Mouse (Mus musculus) forebrain, embryonic 11.5 days (tissue): ENCODE data around the gene Olfr935. TPM values are rescaled to one million over a fixed set of nuclear protein-coding genes. Genes with fewer than 3 reads are reported as not detected.

Experiments
- ATAC-seq: fragments of 200-750 bp; cut with Nextera tagmentation; replicated peaks from 2 replicates; pipeline ENCODE4 v1.8.0; 2017; ENCODE audit warnings: moderate TSS enrichment; ENCODE audit not compliant: low FRiP score
- DNase-seq: peaks from one replicate; pipeline ENCODE4 v3.0.0-alpha.2; 2017; ENCODE audit warnings: low spot score
- H3K27ac ChIP-seq: fragments of 300-500 bp; sonication (generic); 2 replicates; pipeline ENCODE4 v1.5.1; 2014; ENCODE audit warnings: low read depth, low read length
- H3K27me3 ChIP-seq: fragments of 300-500 bp; sonication (generic); 2 replicates; pipeline ENCODE4 v1.6.1; 2014; ENCODE audit warnings: mild to moderate bottlenecking, low read length, mixed read lengths; ENCODE audit not compliant: control insufficient read depth, insufficient read depth
- H3K36me3 ChIP-seq: fragments of 300-500 bp; sonication (generic); 2 replicates; pipeline ENCODE4 v1.6.1; 2014; ENCODE audit warnings: mild to moderate bottlenecking, low read length, moderate library complexity, mixed read lengths; ENCODE audit not compliant: control insufficient read depth, insufficient read depth
- H3K4me1 ChIP-seq: fragments of 300-500 bp; sonication (generic); replicated peaks from 2 replicates; pipeline ENCODE4 v1.6.1; 2014; ENCODE audit warnings: low read length, mixed read lengths; ENCODE audit not compliant: control insufficient read depth, insufficient read depth
- H3K4me2 ChIP-seq: fragments of 300-500 bp; sonication (generic); 2 replicates; pipeline ENCODE4 v1.6.1; 2014; ENCODE audit warnings: low read depth, mild to moderate bottlenecking, low read length, moderate library complexity, mixed read lengths; ENCODE audit not compliant: severe bottlenecking
- H3K4me3 ChIP-seq: fragments of 300-500 bp; sonication (generic); 2 replicates; pipeline ENCODE4 v1.5.1; 2014; ENCODE audit warnings: low read depth, low read length
- H3K9ac ChIP-seq: fragments of 300-500 bp; sonication (generic); 2 replicates; pipeline ENCODE4 v1.6.1; 2014; ENCODE audit warnings: low read length
- H3K9me3 ChIP-seq: fragments of 300-500 bp; sonication (generic); 2 replicates; pipeline ENCODE4 v1.6.1; 2016; ENCODE audit warnings: low read length, mixed read lengths; ENCODE audit not compliant: control insufficient read depth
- WGBS: fragments of 180-500 bp; shearing (Covaris S2); extraction: QIAGEN DNeasy Blood & Tissue Kit; methylation state at CpG from one replicate; pipeline ENCODE4 v1.1.7; 2014; 5-methylcytosine and 5-hydroxymethylcytosine counted together
- microRNA-seq: library from miRNA; unstranded; fragments of <30 nt; microRNA quantifications from one replicate; pipeline ENCODE4, GENCODE M21; 2016; ENCODE audit not compliant: insufficient number of aligned reads
- polyA plus RNA-seq: library from polyadenylated mRNA; unstranded; fragments of >200 nt; fragmentation: Nextera tagmentation; extraction: Ambion mirVana; gene quantifications from 2 replicates; pipeline ENCODE4 v1.2.1, GENCODE M21; 2014

Gene Olfr935
- polyA plus RNA-seq, result not detected in 2 replicates

GRCm38 (mm10) chr9:38999583-38999982 is at the start of gene Olfr935:
TSS of gene Olfr935 (minus strand) at chr9:38999683.
- DNase-seq (no peak), ATAC-seq (no peak)
- 81% methylated on average over 2 of the region's 2 CpGs for WGBS
- H3K27me3 ChIP-seq, result no peaks in the 10 kb centered on the region
- H3K4me1 ChIP-seq, result no peaks in the 10 kb centered on the region
- H3K4me3 ChIP-seq, result no peak within 1 kb of the TSS
- no peak within 1 kb of the TSS for H3K9ac ChIP-seq
- no peaks in the 10 kb centered on the region for H3K36me3 ChIP-seq
- no peak within 1 kb of the TSS for H3K27ac ChIP-seq
- no peaks in the 10 kb centered on the region for H3K9me3 ChIP-seq
- H3K4me2 ChIP-seq, result no peak within 1 kb of the TSS

GRCm38 (mm10) chr9:39023277-39023676 is 23.8 kb upstream of the Olfr935 start, which contains the start of gene Olfr146:
TSS of gene Olfr146 (minus strand) at chr9:39023377.
- Histone ChIP-seq H3K36me3 (no peaks in the 10 kb centered on the region), H3K9ac (no peak within 1 kb of the TSS), H3K27me3 (no peaks in the 10 kb centered on the region), H3K4me2 (no peak within 1 kb of the TSS), H3K4me1 (no peaks in the 10 kb centered on the region), H3K9me3 (no peaks in the 10 kb centered on the region), H3K4me3 (no peak within 1 kb of the TSS), H3K27ac (no peak within 1 kb of the TSS)
- ATAC-seq (no peak), DNase-seq (no peak)
- WGBS, result 91% methylated on average over 1 of the region's 1 CpGs

DNA sequence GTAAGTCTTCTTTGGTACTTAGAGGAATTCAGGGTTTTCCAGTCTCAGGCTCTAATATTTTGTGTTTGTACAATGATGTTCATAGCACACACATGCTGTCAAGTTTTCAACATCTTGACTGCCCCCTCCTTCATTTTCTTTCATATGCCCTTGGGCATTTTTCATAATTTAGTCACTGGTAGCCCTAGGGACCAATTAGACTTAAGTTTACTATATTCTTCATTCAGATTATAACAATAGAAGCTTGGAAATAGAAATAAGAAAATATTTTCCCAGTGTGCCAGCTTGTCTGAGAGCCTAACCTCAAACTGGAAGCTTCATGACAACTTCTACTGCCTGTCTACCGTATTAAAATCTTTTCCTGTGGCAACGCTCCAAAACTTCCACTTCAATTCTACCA is 11.3 kb downstream of the Olfr935 start, which contains the start of gene Olfr934:
TSS of gene Olfr934 (minus strand) at position 101 of the 400 bp plus-strand sequence.
- Histone ChIP-seq H3K4me2 (no peak within 1 kb of the TSS), H3K27me3 (no peaks in the 10 kb centered on the region), H3K9me3 (no peaks in the 10 kb centered on the region), H3K27ac (no peak within 1 kb of the TSS), H3K36me3 (no peaks in the 10 kb centered on the region), H3K4me3 (no peak within 1 kb of the TSS), H3K9ac (no peak within 1 kb of the TSS), H3K4me1 (no peaks in the 10 kb centered on the region)
- ATAC-seq, result no peak
- 95% methylated on average over 2 of the region's 2 CpGs for WGBS
- no peak for DNase-seq

- no peak for DNase-seq
- 84% methylated on average over 4 of the region's 4 CpGs for WGBS
- Histone ChIP-seq H3K36me3 (no peaks in the 10 kb centered on the region), H3K4me2 (no peak within 1 kb of the TSS), H3K27ac (no peak within 1 kb of the TSS), H3K9ac (no peak within 1 kb of the TSS), H3K4me3 (no peak within 1 kb of the TSS), H3K27me3 (no peaks in the 10 kb centered on the region), H3K9me3 (no peaks in the 10 kb centered on the region), H3K4me1 (no peaks in the 10 kb centered on the region)
- ATAC-seq, result no peak
Measured at GRCm38 (mm10) chr9:38972013-38972412, 27.5 kb downstream of the Olfr935 start, which contains the start of gene Olfr933. TSS of gene Olfr933 (plus strand) at chr9:38972313.

GRCm38 (mm10) chr9:38954124-38954416 is 45.4 kb downstream of the Olfr935 start:
- Histone ChIP-seq H3K4me2 (no peak overlapping the region), H3K27ac (no peak overlapping the region), H3K9ac (no peak overlapping the region), H3K27me3 (no peaks in the 10 kb centered on the region), H3K9me3 (no peaks in the 10 kb centered on the region), H3K36me3 (no peaks in the 10 kb centered on the region), H3K4me3 (no peak overlapping the region), H3K4me1 (no peaks in the 10 kb centered on the region)
- DNase-seq, result no peak
- ATAC-seq, result no peak
- WGBS, result 91% methylated on average over 4 of the region's 4 CpGs

DNA sequence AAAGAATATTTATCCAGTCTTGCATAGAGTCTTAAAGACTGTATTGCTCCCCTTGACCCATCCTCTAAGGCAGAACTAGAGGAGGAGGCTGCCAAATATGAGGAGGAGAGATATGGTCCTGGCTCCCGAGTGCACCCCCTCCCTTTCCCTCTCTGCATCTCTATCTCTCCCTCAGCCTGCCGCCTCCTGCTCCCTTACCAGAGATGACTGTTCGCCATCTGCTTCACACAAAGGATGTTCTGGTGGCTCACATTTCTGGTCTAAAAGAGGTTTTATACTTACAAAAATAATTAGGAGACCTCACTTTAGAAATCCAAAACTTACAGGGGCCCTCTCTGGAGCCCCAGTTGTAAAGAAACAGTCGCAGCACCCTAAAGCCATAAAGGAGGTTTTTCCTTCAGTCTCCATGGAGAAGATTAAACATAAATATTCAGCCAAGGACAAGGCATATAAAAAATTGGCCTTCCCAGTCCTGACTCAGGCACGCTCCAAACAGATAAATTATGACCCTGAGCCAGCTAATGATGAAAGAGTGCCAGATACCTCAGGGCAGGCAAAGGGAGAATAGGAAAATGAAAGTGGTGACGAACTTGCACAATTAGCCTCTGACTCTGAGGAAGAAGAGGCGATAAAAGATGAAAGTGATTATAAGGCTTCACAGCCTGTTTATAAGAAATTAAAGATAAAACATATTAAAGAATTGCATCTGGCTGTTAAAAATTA is 45.9 kb downstream of the Olfr935 start:
- WGBS, result 88% methylated on average over 7 of the region's 7 CpGs
- no peak overlapping the region for H3K9ac ChIP-seq
- DNase-seq (no peak), ATAC-seq (no peak)
- H3K36me3 ChIP-seq, result no peaks in the 10 kb centered on the region
- H3K4me2 ChIP-seq, result no peak overlapping the region
- no peaks in the 10 kb centered on the region for H3K4me1 ChIP-seq
- no peaks in the 10 kb centered on the region for H3K9me3 ChIP-seq
- H3K4me3 ChIP-seq, result no peak overlapping the region
- H3K27me3 ChIP-seq, result no peaks in the 10 kb centered on the region
- H3K27ac ChIP-seq, result no peak overlapping the region

Small RNAs within 50 kb of the gene (microRNA-seq; reads per million reads assigned to microRNA genes)
- gene Gm25529, result not detected

Other genes with a start within 250 kb of the Olfr935 start
- not detected in 2 replicates for gene Olfr920, start 247.4 kb downstream of the Olfr935 start, polyA plus RNA-seq
- not detected in 2 replicates for gene Olfr921, start 226.6 kb downstream of the Olfr935 start, polyA plus RNA-seq
- not detected in 2 replicates for gene Olfr922, start 185.1 kb downstream of the Olfr935 start, polyA plus RNA-seq
- not detected in 2 replicates for gene Olfr923, start 173.1 kb downstream of the Olfr935 start, polyA plus RNA-seq
- not detected in 2 replicates for gene Olfr924, start 155.2 kb downstream of the Olfr935 start, polyA plus RNA-seq
- gene Olfr26, start 144.6 kb downstream of the Olfr935 start, polyA plus RNA-seq, result not detected in 2 replicates
- gene Olfr926, start 122.6 kb downstream of the Olfr935 start, polyA plus RNA-seq, result not detected in 2 replicates
- not detected in 2 replicates for gene Olfr930, start 69.9 kb downstream of the Olfr935 start, polyA plus RNA-seq
- not detected in 2 replicates for gene Olfr933, start 27.4 kb downstream of the Olfr935 start, polyA plus RNA-seq
- not detected in 2 replicates for gene Olfr934, start 11.4 kb downstream of the Olfr935 start, polyA plus RNA-seq
- gene Olfr146, start 23.7 kb upstream of the Olfr935 start, polyA plus RNA-seq, result not detected in 2 replicates
- gene Olfr937, start 65.3 kb upstream of the Olfr935 start, polyA plus RNA-seq, result not detected in 2 replicates
- not detected in 2 replicates for gene Olfr938, start 79.2 kb upstream of the Olfr935 start, polyA plus RNA-seq
- gene Olfr27, start 128.4 kb upstream of the Olfr935 start, polyA plus RNA-seq, result not detected in 2 replicates
- gene Olfr943, start 166.6 kb upstream of the Olfr935 start, polyA plus RNA-seq, result not detected in 2 replicates
- not detected in 2 replicates for gene Olfr944, start 202.2 kb upstream of the Olfr935 start, polyA plus RNA-seq